Mouse (Mus musculus) limb, embryonic 15.5 days (tissue): ENCODE measurements around the gene Odc1. TPM values are rescaled to one million over a fixed set of nuclear protein-coding genes. Genes with fewer than 3 reads are reported as not detected.

Experiments used
- ATAC-seq: fragments of 200-750 bp; cut with Nextera tagmentation; 2 replicates; pipeline ENCODE4 v1.8.0; 2017; ENCODE audit warnings: low read depth, moderate TSS enrichment; ENCODE audit not compliant: insufficient number of reproducible peaks, low FRiP score, low TSS enrichment
- H3K27ac ChIP-seq: fragments of 300-500 bp; sonication (generic); 2 replicates; pipeline ENCODE4 v1.5.1; 2015; ENCODE audit warnings: moderate library complexity, mild to moderate bottlenecking, inconsistent platforms
- H3K27me3 ChIP-seq: fragments of 300-500 bp; sonication (generic); 2 replicates; pipeline ENCODE4 v1.6.1; 2015; ENCODE audit warnings: inconsistent platforms
- H3K36me3 ChIP-seq: fragments of 300-500 bp; sonication (generic); 2 replicates; pipeline ENCODE4 v1.6.1; 2015; ENCODE audit warnings: inconsistent platforms
- H3K4me1 ChIP-seq: fragments of 300-500 bp; sonication (generic); 2 replicates; pipeline ENCODE4 v1.6.1; 2015; ENCODE audit warnings: inconsistent platforms
- H3K4me2 ChIP-seq: fragments of 300-500 bp; sonication (generic); 2 replicates; pipeline ENCODE4 v1.6.1; 2015; ENCODE audit warnings: mild to moderate bottlenecking, inconsistent platforms
- H3K4me3 ChIP-seq: fragments of 300-500 bp; sonication (generic); 2 replicates; pipeline ENCODE4 v1.5.1; 2015; ENCODE audit warnings: mild to moderate bottlenecking, inconsistent platforms
- H3K9ac ChIP-seq: fragments of 300-500 bp; sonication (generic); 2 replicates; pipeline ENCODE4 v1.6.1; 2015; ENCODE audit warnings: inconsistent platforms
- H3K9me3 ChIP-seq: fragments of 300-500 bp; sonication (generic); 2 replicates; pipeline ENCODE4 v1.6.1; 2016; ENCODE audit warnings: inconsistent platforms
- WGBS: fragments of 180-500 bp; shearing (Covaris S2); methylation state at CpG from one replicate; pipeline ENCODE4 v1.1.7; 2015; 5-methylcytosine and 5-hydroxymethylcytosine counted together
- polyA plus RNA-seq: library from polyadenylated mRNA; unstranded; fragments of >200 nt; fragmentation: Nextera tagmentation; extraction: Ambion mirVana; gene quantifications from 2 replicates; pipeline ENCODE4 v1.2.1, GENCODE M21; 2015

Odc1 gene
- polyA plus RNA-seq, 1 experiment from 2014 or later: 148 TPM

GRCm38 (mm10) chr12:17594701-17595100 lies 50.1 kb downstream of the Odc1 start:
- no peaks in the 10 kb centered on the region for H3K9me3 ChIP-seq
- no peaks in the 10 kb centered on the region for H3K4me1 ChIP-seq
- no peak overlapping the region for H3K27ac ChIP-seq
- no peak overlapping the region for H3K9ac ChIP-seq
- H3K36me3 ChIP-seq: no peaks in the 10 kb centered on the region
- no peaks in the 10 kb centered on the region for H3K27me3 ChIP-seq
- 79% methylated on average over 4 of the region's 4 CpGs for WGBS
- no peak for ATAC-seq
- H3K4me2 ChIP-seq: no peak overlapping the region
- no peak overlapping the region for H3K4me3 ChIP-seq

DNA sequence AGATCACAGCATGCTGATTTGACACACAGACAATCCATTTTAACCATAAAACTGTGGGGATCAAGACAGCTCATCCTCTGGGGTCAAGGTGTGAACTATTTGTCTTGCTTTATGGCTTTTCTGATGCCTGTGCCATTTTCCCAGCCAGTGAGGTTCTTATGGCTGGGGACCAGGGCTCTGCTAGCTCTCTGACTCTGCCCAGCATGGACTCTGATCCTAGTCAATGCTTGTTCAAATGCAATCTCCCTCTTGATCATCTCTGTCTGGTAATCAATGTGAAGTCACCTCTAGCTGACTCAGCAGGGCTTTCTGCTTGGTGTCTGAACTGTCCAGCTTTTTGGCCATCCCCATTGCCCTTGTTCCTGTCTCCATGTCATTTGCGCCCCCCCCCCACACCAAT lies 50.6 kb downstream of the Odc1 start:
- Histone ChIP-seq H3K4me2 (no peak overlapping the region), H3K4me3 (no peak overlapping the region), H3K27me3 (no peaks in the 10 kb centered on the region), H3K36me3 (no peaks in the 10 kb centered on the region), H3K9me3 (no peaks in the 10 kb centered on the region), H3K9ac (no peak overlapping the region), H3K4me1 (no peaks in the 10 kb centered on the region), H3K27ac (no peak overlapping the region)
- 100% methylated on average over 1 of the region's 1 CpGs for WGBS
- no peak for ATAC-seq

Other genes starting within 250 kb of the Odc1 start
- 0.63 and 2.2 TPM in 2 replicates for gene Atp6v1c2, start 215.4 kb upstream of the Odc1 start, polyA plus RNA-seq
- 20.1 and 21.3 TPM in 2 replicates for gene Nol10, start 196.3 kb upstream of the Odc1 start, polyA plus RNA-seq
- gene Hpcal1, start 146.1 kb downstream of the Odc1 start, polyA plus RNA-seq: 39.1 and 44.0 TPM in 2 replicates